Mouse (Mus musculus) ES-Bruce4 (cell line): ENCODE results near the gene Ttc13.

ENCODE experiments used
- CTCF ChIP-seq: IDR thresholded peaks from one replicate; pipeline ENCODE4 v1.8.1; 2011; ENCODE audit warnings: low read depth, low read length
- EP300 ChIP-seq: IDR thresholded peaks from 2 replicates; pipeline ENCODE4 v1.6.1; 2011; ENCODE audit warnings: low read depth, low read length; ENCODE audit not compliant: insufficient read depth
- POLR2A ChIP-seq: IDR thresholded peaks from one replicate; pipeline ENCODE4 v1.8.1; 2011; ENCODE audit warnings: low read length; ENCODE audit not compliant: insufficient read depth

- TF ChIP-seq EP300 (no peak), CTCF (no peak), POLR2A (no peak)
These were observed 57.9 kb downstream of the Ttc13 start for GRCm38 (mm10) chr8:124663874-124664230.
